Mouse (Mus musculus) heart, embryonic 11.5 days (tissue): ENCODE measurements at regions not wholly inside any gene's neighbourhood (a gene's known extent, or its start where the extent isn't known, plus 50 kb on each side); places are given as distances from the start of the nearest gene placed in this dataset.

Experiments used
- ATAC-seq: fragments of 200-750 bp; cut with Nextera tagmentation; replicated peaks from 2 replicates; pipeline ENCODE4 v1.8.0; 2017; ENCODE audit warnings: moderate library complexity; ENCODE audit not compliant: insufficient number of reproducible peaks, low FRiP score, low TSS enrichment
- H3K27ac ChIP-seq: fragments of 300-500 bp; sonication (generic); 2 replicates; pipeline ENCODE4 v1.5.1; 2014; ENCODE audit warnings: mild to moderate bottlenecking, low read depth, low read length
- H3K27me3 ChIP-seq: fragments of 300-500 bp; sonication (generic); 2 replicates; pipeline ENCODE4 v1.6.1; 2014; ENCODE audit warnings: mild to moderate bottlenecking, low read length, mixed read lengths; ENCODE audit not compliant: control insufficient read depth, insufficient read depth
- H3K36me3 ChIP-seq: fragments of 300-500 bp; sonication (generic); 2 replicates; pipeline ENCODE4 v1.6.1; 2014; ENCODE audit warnings: mild to moderate bottlenecking, low read length, moderate library complexity, mixed read lengths; ENCODE audit not compliant: control insufficient read depth, insufficient read depth
- H3K4me1 ChIP-seq: fragments of 300-500 bp; sonication (generic); 2 replicates; pipeline ENCODE4 v1.6.1; 2014; ENCODE audit warnings: low read length; ENCODE audit not compliant: control insufficient read depth, insufficient read depth
- H3K4me2 ChIP-seq: fragments of 300-500 bp; sonication (generic); 2 replicates; pipeline ENCODE4 v1.6.1; 2014; ENCODE audit warnings: mild to moderate bottlenecking, moderate library complexity
- H3K4me3 ChIP-seq: fragments of 300-500 bp; sonication (generic); 2 replicates; pipeline ENCODE4 v1.5.1; 2014; ENCODE audit warnings: low read depth, low read length
- H3K9ac ChIP-seq: fragments of 300-500 bp; sonication (generic); 2 replicates; pipeline ENCODE4 v1.6.1; 2014; ENCODE audit warnings: mild to moderate bottlenecking, low read depth, low read length, moderate library complexity
- H3K9me3 ChIP-seq: fragments of 300-500 bp; sonication (generic); replicated peaks from 2 replicates; pipeline ENCODE4 v1.6.1; 2016; ENCODE audit warnings: low read length; ENCODE audit not compliant: control insufficient read depth
- WGBS: fragments of 180-500 bp; shearing (Covaris S2); extraction: QIAGEN DNeasy Blood & Tissue Kit; methylation state at CpG from one replicate; pipeline ENCODE4 v1.1.7; 2014; ENCODE audit not compliant: insufficient replicate concordance; 5-methylcytosine and 5-hydroxymethylcytosine counted together

GRCm38 (mm10) chr4:153321085-153321484 lies 161.5 kb downstream of the Ajap1 start:
- H3K36me3 ChIP-seq, result no peaks in the 10 kb centered on the region
- H3K4me1 ChIP-seq, result peaks cover 13% of the 10 kb centered on the region
- ATAC-seq, result no peak
- WGBS, result 89% methylated on average over 10 of the region's 10 CpGs
- no peak overlapping the region for H3K9ac ChIP-seq
- no peak overlapping the region for H3K27ac ChIP-seq
- H3K4me3 ChIP-seq, result no peak overlapping the region
- H3K9me3 ChIP-seq, result no peaks in the 10 kb centered on the region
- H3K27me3 ChIP-seq, result no peaks in the 10 kb centered on the region; the same call in 1 of the 2 replicates
- H3K4me2 ChIP-seq, result no peak overlapping the region

GRCm38 (mm10) chr4:153320602-153321001 lies 162.0 kb downstream of the Ajap1 start:
- Histone ChIP-seq H3K27ac (no peak overlapping the region), H3K4me2 (no peak overlapping the region), H3K9me3 (no peaks in the 10 kb centered on the region), H3K27me3 (no peaks in the 10 kb centered on the region; the same call in 1 of the 2 replicates), H3K4me1 (peaks cover 13% of the 10 kb centered on the region), H3K4me3 (no peak overlapping the region), H3K9ac (no peak overlapping the region), H3K36me3 (no peaks in the 10 kb centered on the region)
- ATAC-seq, result no peak
- 76% methylated on average over 9 of the region's 9 CpGs for WGBS

GRCm38 (mm10) chr4:153316964-153317724 lies 165.5 kb downstream of the Ajap1 start:
- no peaks in the 10 kb centered on the region for H3K9me3 ChIP-seq
- no peaks in the 10 kb centered on the region for H3K36me3 ChIP-seq
- H3K4me1 ChIP-seq, result peaks cover 10% of the 10 kb centered on the region
- peak overlapping the region; percentile 76 for H3K27ac ChIP-seq
- no peaks in the 10 kb centered on the region; the same call in 1 of the 2 replicates for H3K27me3 ChIP-seq
- 24% methylated on average over 16 of the region's 16 CpGs for WGBS
- H3K4me2 ChIP-seq, result peak overlapping the region; percentile 46
- peak; percentile 93 for ATAC-seq
- peak overlapping the region; percentile 18 for H3K4me3 ChIP-seq
- peak overlapping the region; percentile 34; the same call in 1 of the 2 replicates for H3K9ac ChIP-seq

GRCm38 (mm10) chr4:153316519-153316918 lies 166.1 kb downstream of the Ajap1 start:
- peaks cover 11% of the 10 kb centered on the region for H3K4me1 ChIP-seq
- ATAC-seq, result peak; percentile 29; the same call in 1 of the 2 replicates
- 62% methylated on average over 4 of the region's 4 CpGs for WGBS
- peak overlapping the region; percentile 46 for H3K4me2 ChIP-seq
- H3K36me3 ChIP-seq, result no peaks in the 10 kb centered on the region
- H3K9me3 ChIP-seq, result no peaks in the 10 kb centered on the region
- H3K9ac ChIP-seq, result peak overlapping the region; percentile 34; the same call in 1 of the 2 replicates
- no peaks in the 10 kb centered on the region; the same call in 1 of the 2 replicates for H3K27me3 ChIP-seq
- peak overlapping the region; percentile 18 for H3K4me3 ChIP-seq
- H3K27ac ChIP-seq, result peak overlapping the region; percentile 76

- H3K9me3 ChIP-seq, result no peaks in the 10 kb centered on the region
- H3K27me3 ChIP-seq, result no peaks in the 10 kb centered on the region
- H3K4me2 ChIP-seq, result no peak overlapping the region
- no peaks in the 10 kb centered on the region for H3K36me3 ChIP-seq
- H3K4me3 ChIP-seq, result no peak overlapping the region
- H3K9ac ChIP-seq, result no peak overlapping the region
- 76% methylated on average over 12 of the region's 12 CpGs for WGBS
- H3K4me1 ChIP-seq, result peaks cover 22% of the 10 kb centered on the region
- ATAC-seq, result no peak
- H3K27ac ChIP-seq, result no peak overlapping the region
These were observed 168.7 kb downstream of the Ajap1 start for GRCm38 (mm10) chr4:153313961-153314360.

GRCm38 (mm10) chr4:153311574-153311973 lies 171.0 kb downstream of the Ajap1 start:
- peaks cover 17% of the 10 kb centered on the region for H3K4me1 ChIP-seq

GRCm38 (mm10) chr4:153310641-153311040 lies 172.0 kb downstream of the Ajap1 start:
- Histone ChIP-seq H3K4me2 (no peak overlapping the region), H3K4me1 (peaks cover 17% of the 10 kb centered on the region), H3K27me3 (no peaks in the 10 kb centered on the region), H3K36me3 (no peaks in the 10 kb centered on the region), H3K27ac (peak overlapping the region; percentile 7; the same call in 1 of the 2 replicates), H3K9ac (no peak overlapping the region), H3K9me3 (no peaks in the 10 kb centered on the region), H3K4me3 (no peak overlapping the region)
- WGBS, result 18% methylated on average over 2 of the region's 2 CpGs
- peak; percentile 90 for ATAC-seq

More at GRCm38 (mm10) chr4:153311574-153311973, 171.0 kb downstream of the Ajap1 start:
- no peak overlapping the region for H3K27ac ChIP-seq
- no peak overlapping the region for H3K9ac ChIP-seq
- no peaks in the 10 kb centered on the region for H3K27me3 ChIP-seq
- WGBS, result 67% methylated on average over 5 of the region's 5 CpGs
- H3K4me3 ChIP-seq, result no peak overlapping the region
- H3K4me2 ChIP-seq, result no peak overlapping the region
- no peaks in the 10 kb centered on the region for H3K36me3 ChIP-seq
- no peak for ATAC-seq
- H3K9me3 ChIP-seq, result no peaks in the 10 kb centered on the region

- H3K4me3 ChIP-seq, result no peak overlapping the region
- H3K4me2 ChIP-seq, result no peak overlapping the region
- H3K36me3 ChIP-seq, result no peaks in the 10 kb centered on the region
- H3K4me1 ChIP-seq, result peaks cover 5% of the 10 kb centered on the region; the same call in 1 of the 2 replicates
- no peak overlapping the region for H3K27ac ChIP-seq
- WGBS, result 63% methylated on average over 5 of the region's 5 CpGs
- no peak overlapping the region for H3K9ac ChIP-seq
- ATAC-seq, result no peak
- no peaks in the 10 kb centered on the region for H3K9me3 ChIP-seq
- no peaks in the 10 kb centered on the region for H3K27me3 ChIP-seq
These were observed 179.1 kb downstream of the Ajap1 start for GRCm38 (mm10) chr4:153303521-153303920.

GRCm38 (mm10) chr4:153302855-153303254 lies 179.8 kb downstream of the Ajap1 start:
- Histone ChIP-seq H3K4me1 (no peaks in the 10 kb centered on the region), H3K4me2 (no peak overlapping the region), H3K4me3 (no peak overlapping the region), H3K27me3 (no peaks in the 10 kb centered on the region), H3K36me3 (no peaks in the 10 kb centered on the region), H3K9me3 (no peaks in the 10 kb centered on the region), H3K27ac (no peak overlapping the region), H3K9ac (no peak overlapping the region)
- WGBS, result 79% methylated on average over 4 of the region's 4 CpGs
- ATAC-seq, result no peak
